8 mouse cellular contexts compared by ENCODE assay signal in the genomic region with DNA sequence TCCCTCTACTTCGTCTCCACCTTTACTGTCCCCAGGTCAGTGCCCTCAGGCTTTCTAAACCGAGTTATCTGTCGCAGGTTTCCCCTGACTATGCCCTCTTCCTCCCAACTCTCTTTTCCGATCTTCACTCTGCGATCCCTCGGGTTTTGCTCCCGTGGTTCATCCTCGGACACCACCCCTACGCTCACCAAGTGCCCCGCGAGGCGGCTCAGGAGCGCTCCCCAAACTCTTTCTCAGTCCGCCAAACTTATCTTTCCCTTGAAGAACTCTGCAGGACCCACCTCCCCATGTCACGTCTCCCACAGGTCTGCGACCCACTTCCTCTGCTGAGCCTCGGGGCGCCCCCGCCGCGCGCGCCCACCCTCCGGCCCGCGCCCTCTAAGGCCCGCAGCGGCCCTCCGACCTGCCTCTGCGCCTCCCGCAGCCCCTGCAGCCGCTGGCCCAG. TPM values are rescaled to one million over a fixed set of nuclear protein-coding genes. Genes with fewer than 3 reads are reported as not detected.
DNase-seq lines count a peak whose midpoint lies in the region; ATAC-seq and TF ChIP-seq lines count a peak whose summit lies in the region.

No protein-coding gene starts in this region.

- H3K9me3 ChIP-seq in forebrain, embryonic 16.5 days (ENCODE audit: control insufficient read depth, low read length): no peaks in the 10 kb centered on the region
- H3K9me3 ChIP-seq in limb, embryonic 13.5 days: no peaks in the 10 kb centered on the region

- DNase-seq in layer of hippocampus, adult 11-12 months (ENCODE audit: low spot score): peak; percentile 24
- no peak for DNase-seq in layer of hippocampus, postnatal 36 days
- DNase-seq in adipocyte (ENCODE audit: low spot score): peak; percentile 24
- DNase-seq in cerebellum, adult 8-10 months: no peak
- DNase-seq in frontal cortex, adult 2 months (ENCODE audit: extremely low spot score in 1 of 2, low spot score in 1 of 2): no peak

- peak overlapping the region; percentile 37 for H3ac ChIP-seq in myocyte (ENCODE audit: control insufficient read depth, insufficient read length)

- peaks cover 8% of the 10 kb centered on the region for H3K79me2 ChIP-seq in myocyte (ENCODE audit: control insufficient read depth, insufficient read depth)

- peak overlapping the region; percentile 89 for H3K4me3 ChIP-seq in forebrain, embryonic 16.5 days (replicated peaks; ENCODE audit: low read length)
- peak overlapping the region; percentile 93 for H3K4me3 ChIP-seq in limb, embryonic 13.5 days
- peak overlapping the region; percentile 63 for H3K4me3 ChIP-seq in myocyte

- no peaks in the 10 kb centered on the region for H3K36me3 ChIP-seq in forebrain, embryonic 16.5 days (ENCODE audit: control insufficient read depth, insufficient read depth)
- no peaks in the 10 kb centered on the region; the same call in 1 of the 2 replicates for H3K36me3 ChIP-seq in limb, embryonic 13.5 days
- H3K36me3 ChIP-seq in myocyte (ENCODE audit: control insufficient read depth, insufficient read depth): no peaks in the 10 kb centered on the region

- H3K27ac ChIP-seq in forebrain, embryonic 16.5 days (ENCODE audit: low read length): peak overlapping the region; percentile 72
- H3K27ac ChIP-seq in limb, embryonic 13.5 days: peak overlapping the region; percentile 96

- H3K27me3 ChIP-seq in forebrain, embryonic 16.5 days (replicated peaks; ENCODE audit: control insufficient read depth, insufficient read depth, low read length): no peaks in the 10 kb centered on the region
- no peaks in the 10 kb centered on the region for H3K27me3 ChIP-seq in limb, embryonic 13.5 days
- H3K27me3 ChIP-seq in myocyte (ENCODE audit: control insufficient read depth, insufficient read depth, insufficient read length): no peaks in the 10 kb centered on the region

- no peak for TF ChIP-seq POLR2A in myocyte (IDR thresholded peaks at IDR 0.05; ENCODE audit: insufficient read length, low read depth)

- H3K9ac ChIP-seq in forebrain, embryonic 16.5 days (replicated peaks; ENCODE audit: low read depth, low read length): peak overlapping the region; percentile 87
- H3K9ac ChIP-seq in limb, embryonic 13.5 days: peak overlapping the region; percentile 98

- WGBS in forebrain, embryonic 16.5 days: under 1% methylated on average over 31 of the region's 32 CpGs
- under 1% methylated on average over 32 of the region's 32 CpGs for WGBS in limb, embryonic 13.5 days

- ATAC-seq in forebrain, embryonic 16.5 days: no peak; the same call in 1 of the 2 replicates
- ATAC-seq in limb, embryonic 13.5 days (ENCODE audit: low FRiP score, low read depth): no peak; the same call in none of the 2 replicates

- peaks cover 10% of the 10 kb centered on the region for H3K4me1 ChIP-seq in forebrain, embryonic 16.5 days (replicated peaks; ENCODE audit: control insufficient read depth, insufficient read depth, low read length)
- peaks cover 19% of the 10 kb centered on the region for H3K4me1 ChIP-seq in limb, embryonic 13.5 days

- peak overlapping the region; percentile 83 for H3K4me2 ChIP-seq in forebrain, embryonic 16.5 days (ENCODE audit: low read length)
- peak overlapping the region; percentile 73 for H3K4me2 ChIP-seq in limb, embryonic 13.5 days (replicated peaks)
- H3K4me2 ChIP-seq in myocyte (ENCODE audit: low read depth): peak overlapping the region; percentile 84

TF ChIP-seq in myocyte, 11 proteins besides CTCF, POLR2A, EP300 and RAD21:
- TF ChIP-seq MAX (IDR thresholded peaks at IDR 0.05; ENCODE audit: low read depth) (no peak), TCF12 (IDR thresholded peaks at IDR 0.05; ENCODE audit: insufficient read depth, poor library complexity, severe bottlenecking) (no peak), MYOD1 (IDR thresholded peaks at IDR 0.05; ENCODE audit: control insufficient read depth in 1 of 3, insufficient read length in 2 of 3, low read depth in 2 of 3) (no peak), E2F4 (IDR thresholded peaks at IDR 0.05; ENCODE audit: insufficient read depth) (no peak), SRF (IDR thresholded peaks at IDR 0.05; ENCODE audit: control insufficient read depth, insufficient read length, low read depth) (no peak), TCF3 (IDR thresholded peaks at IDR 0.05; ENCODE audit: insufficient read length, low read depth) (no peak), CEBPB (IDR thresholded peaks at IDR 0.05; ENCODE audit: insufficient read depth, poor library complexity, severe bottlenecking) (no peak), MYOG (IDR thresholded peaks at IDR 0.05; ENCODE audit: control insufficient read depth in 1 of 3, insufficient read depth in 1 of 3, insufficient read length in 2 of 3, low read depth in 2 of 3) (no peak), POLR2AphosphoS2 (IDR thresholded peaks at IDR 0.05; ENCODE audit: insufficient read length, low read depth) (no peak), REST (IDR thresholded peaks at IDR 0.05; ENCODE audit: insufficient read depth, insufficient read length) (no peak), USF1 (IDR thresholded peaks at IDR 0.05; ENCODE audit: low read depth) (no peak)

RNA-seq across cellular contexts. Expression of gene Crlf3, which starts 0.4 kb away (rescaled TPM):
- total RNA-seq in layer of hippocampus, postnatal 36 days (2021): 10 to 100 TPM; 20.5 to 22.1 TPM
- 15.8 and 22.0 TPM in 2 replicates for polyA plus RNA-seq in forebrain, embryonic 16.5 days (2015; fragmentation: Nextera tagmentation; extraction: Ambion mirVana)
- polyA plus RNA-seq in limb, embryonic 13.5 days (2015; fragmentation: Nextera tagmentation; extraction: Ambion mirVana): 51.3 and 55.3 TPM in 2 replicates
- polyA plus RNA-seq in myocyte (2012; fragmentation: generic; extraction: Trizol): 12.6 TPM
- polyA plus RNA-seq in frontal cortex, adult 2 months (2012; rRNA removed): 16.6 and 17.0 TPM in 2 replicates

RNA-seq across cellular contexts. Expression of gene Atad5, which starts 8.8 kb away (rescaled TPM):
- 1 to 10 TPM; 3.1 to 3.2 TPM for total RNA-seq in layer of hippocampus, postnatal 36 days (2021)
- 8.2 and 8.3 TPM in 2 replicates for polyA plus RNA-seq in forebrain, embryonic 16.5 days (2015; fragmentation: Nextera tagmentation; extraction: Ambion mirVana)
- 13.3 and 14.1 TPM in 2 replicates for polyA plus RNA-seq in limb, embryonic 13.5 days (2015; fragmentation: Nextera tagmentation; extraction: Ambion mirVana)
- 0.58 TPM for polyA plus RNA-seq in myocyte (2012; fragmentation: generic; extraction: Trizol)
- 3.9 and 4.4 TPM in 2 replicates for polyA plus RNA-seq in frontal cortex, adult 2 months (2012; rRNA removed)

Comparison
In these comparisons a context has a peak if more than half of its experiments do, and no peak if none do; other contexts are left out.
1. DNase-seq: peak in layer of hippocampus, adult 11-12 months (single experiment) and adipocyte (single experiment); none in layer of hippocampus, postnatal 36 days (0 of 2), cerebellum, adult 8-10 months (single experiment) and frontal cortex, adult 2 months (0 of 2).
2. Peak in every context shown above with its lines, with median percentiles within 50 percentile points of each other: H3K4me2 ChIP-seq and H3K4me3 ChIP-seq.